Mouse (Mus musculus): ENCODE results near the gene Hspg2. TPM values are rescaled to one million over a fixed set of nuclear protein-coding genes. Genes with fewer than 3 reads are reported as not detected.

The Hspg2 gene
- total and polyA plus RNA-seq, 3 experiments = 0.05 TPM; not detected in 2

GRCm38 (mm10) chr4:137470701-137471317 is 2.2 kb downstream of the Hspg2 start:
- no peaks in the 10 kb centered on the region for H3K36me3 ChIP-seq (replicated peaks)
- no peaks in the 10 kb centered on the region for H3K4me1 ChIP-seq (ENCODE audit: insufficient read depth, low read depth, low read length)
- H3K27me3 ChIP-seq (ENCODE audit: insufficient read depth, low read length) = peaks cover 7% of the 10 kb centered on the region; the same call in 1 of the 2 replicates
- DNase-seq (ENCODE audit: low spot score) = no peak
- ATAC-seq (ENCODE audit: extremely low read depth, insufficient number of reproducible peaks, low FRiP score, poor library complexity, severe bottlenecking) = no peak
- no peak for TF ChIP-seq TAL1 (conservative IDR thresholded peaks at IDR 0.05; ENCODE audit: low read depth, low read length)
- no peak for TF ChIP-seq POLR2AphosphoS5 (IDR thresholded peaks at IDR 0.05; ENCODE audit: insufficient replicate concordance, low read depth, low read length)
- no peak for TF ChIP-seq GATA1 (IDR thresholded peaks at IDR 0.05; ENCODE audit: borderline replicate concordance, low read length)
- TF ChIP-seq CTCF (IDR thresholded peaks at IDR 0.05; ENCODE audit: low read depth, low read length) = no peak
- TF ChIP-seq GATA2 (IDR thresholded peaks at IDR 0.05; ENCODE audit: borderline replicate concordance, low read depth, low read length) = no peak
- no peak overlapping the region for H3K4me3 ChIP-seq (ENCODE audit: low read depth, low read length)
- H3K9me3 ChIP-seq (replicated peaks) = no peaks in the 10 kb centered on the region

GRCm38 (mm10) chr4:137471326-137471725 is 2.8 kb downstream of the Hspg2 start:
- Histone ChIP-seq H3K27me3 (ENCODE audit: insufficient read depth, low read length) (peaks cover 5% of the 10 kb centered on the region; the same call in 1 of the 2 replicates), H3K36me3 (replicated peaks) (no peaks in the 10 kb centered on the region), H3K9me3 (replicated peaks) (no peaks in the 10 kb centered on the region), H3K4me1 (ENCODE audit: insufficient read depth, low read depth, low read length) (no peaks in the 10 kb centered on the region), H3K4me3 (ENCODE audit: low read depth, low read length) (no peak overlapping the region)
- DNase-seq (ENCODE audit: low spot score) = no peak
- no peak for ATAC-seq (ENCODE audit: extremely low read depth, insufficient number of reproducible peaks, low FRiP score, poor library complexity, severe bottlenecking)
- TF ChIP-seq TAL1 (conservative IDR thresholded peaks at IDR 0.05; ENCODE audit: low read depth, low read length) (no peak), GATA2 (IDR thresholded peaks at IDR 0.05; ENCODE audit: borderline replicate concordance, low read depth, low read length) (no peak)

GRCm38 (mm10) chr4:137473240-137473639 is 4.7 kb downstream of the Hspg2 start:
- Histone ChIP-seq H3K4me1 (ENCODE audit: insufficient read depth, low read depth, low read length) (no peaks in the 10 kb centered on the region), H3K4me3 (ENCODE audit: low read depth, low read length) (no peak overlapping the region), H3K9me3 (replicated peaks) (no peaks in the 10 kb centered on the region), H3K36me3 (replicated peaks) (no peaks in the 10 kb centered on the region), H3K27me3 (ENCODE audit: insufficient read depth, low read length) (peaks cover 7% of the 10 kb centered on the region; the same call in 1 of the 2 replicates)
- ATAC-seq (ENCODE audit: extremely low read depth, insufficient number of reproducible peaks, low FRiP score, poor library complexity, severe bottlenecking) = no peak
- no peak for DNase-seq (ENCODE audit: low spot score)
- no peak for TF ChIP-seq GATA1 (IDR thresholded peaks at IDR 0.05; ENCODE audit: borderline replicate concordance, low read length)
- no peak for TF ChIP-seq GATA2 (IDR thresholded peaks at IDR 0.05; ENCODE audit: borderline replicate concordance, low read depth, low read length)
- no peak for TF ChIP-seq POLR2AphosphoS5 (IDR thresholded peaks at IDR 0.05; ENCODE audit: insufficient replicate concordance, low read depth, low read length)
- no peak for TF ChIP-seq CTCF (IDR thresholded peaks at IDR 0.05; ENCODE audit: low read depth, low read length)
- no peak for TF ChIP-seq TAL1 (conservative IDR thresholded peaks at IDR 0.05; ENCODE audit: low read depth, low read length)

GRCm38 (mm10) chr4:137473701-137474388 is 5.3 kb downstream of the Hspg2 start:
- no peaks in the 10 kb centered on the region for H3K9me3 ChIP-seq (replicated peaks)
- H3K36me3 ChIP-seq (replicated peaks) = no peaks in the 10 kb centered on the region
- no peaks in the 10 kb centered on the region for H3K4me1 ChIP-seq (ENCODE audit: insufficient read depth, low read depth, low read length)
- no peak overlapping the region for H3K4me3 ChIP-seq (ENCODE audit: low read depth, low read length)
- no peak for TF ChIP-seq POLR2AphosphoS5 (IDR thresholded peaks at IDR 0.05; ENCODE audit: insufficient replicate concordance, low read depth, low read length)
- TF ChIP-seq TAL1 (conservative IDR thresholded peaks at IDR 0.05; ENCODE audit: low read depth, low read length) = no peak
- TF ChIP-seq CTCF (IDR thresholded peaks at IDR 0.05; ENCODE audit: low read depth, low read length) = no peak
- TF ChIP-seq GATA1 (IDR thresholded peaks at IDR 0.05; ENCODE audit: borderline replicate concordance, low read length) = no peak
- TF ChIP-seq GATA2 (IDR thresholded peaks at IDR 0.05; ENCODE audit: borderline replicate concordance, low read depth, low read length) = no peak
- ATAC-seq (ENCODE audit: extremely low read depth, insufficient number of reproducible peaks, low FRiP score, poor library complexity, severe bottlenecking) (no peak), DNase-seq (ENCODE audit: low spot score) (no peak)
- H3K27me3 ChIP-seq (ENCODE audit: insufficient read depth, low read length) = peaks cover 7% of the 10 kb centered on the region; the same call in 1 of the 2 replicates

GRCm38 (mm10) chr4:137474694-137475093 is 6.1 kb downstream of the Hspg2 start:
- peaks cover 7% of the 10 kb centered on the region; the same call in 1 of the 2 replicates for H3K27me3 ChIP-seq (ENCODE audit: insufficient read depth, low read length)
- H3K9me3 ChIP-seq (replicated peaks) = no peaks in the 10 kb centered on the region
- no peaks in the 10 kb centered on the region for H3K36me3 ChIP-seq (replicated peaks)
- DNase-seq (ENCODE audit: low spot score) = no peak
- H3K4me3 ChIP-seq (ENCODE audit: low read depth, low read length) = no peak overlapping the region
- no peaks in the 10 kb centered on the region for H3K4me1 ChIP-seq (ENCODE audit: insufficient read depth, low read depth, low read length)
- no peak for ATAC-seq (ENCODE audit: extremely low read depth, insufficient number of reproducible peaks, low FRiP score, poor library complexity, severe bottlenecking)
- TF ChIP-seq GATA2 (IDR thresholded peaks at IDR 0.05; ENCODE audit: borderline replicate concordance, low read depth, low read length) (no peak), TAL1 (conservative IDR thresholded peaks at IDR 0.05; ENCODE audit: low read depth, low read length) (no peak), POLR2AphosphoS5 (IDR thresholded peaks at IDR 0.05; ENCODE audit: insufficient replicate concordance, low read depth, low read length) (no peak)

GRCm38 (mm10) chr4:137475271-137476050 is 6.9 kb downstream of the Hspg2 start:
- TF ChIP-seq TAL1 (conservative IDR thresholded peaks at IDR 0.05; ENCODE audit: low read depth, low read length) (no peak), POLR2AphosphoS5 (IDR thresholded peaks at IDR 0.05; ENCODE audit: insufficient replicate concordance, low read depth, low read length) (no peak), GATA1 (IDR thresholded peaks at IDR 0.05; ENCODE audit: borderline replicate concordance, low read length) (no peak), CTCF (IDR thresholded peaks at IDR 0.05; ENCODE audit: low read depth, low read length) (no peak), GATA2 (IDR thresholded peaks at IDR 0.05; ENCODE audit: borderline replicate concordance, low read depth, low read length) (no peak)
- ATAC-seq (ENCODE audit: extremely low read depth, insufficient number of reproducible peaks, low FRiP score, poor library complexity, severe bottlenecking) (no peak), DNase-seq (ENCODE audit: low spot score) (no peak)
- Histone ChIP-seq H3K4me1 (ENCODE audit: insufficient read depth, low read depth, low read length) (no peaks in the 10 kb centered on the region), H3K9me3 (replicated peaks) (no peaks in the 10 kb centered on the region), H3K4me3 (ENCODE audit: low read depth, low read length) (no peak overlapping the region), H3K36me3 (replicated peaks) (no peaks in the 10 kb centered on the region), H3K27me3 (ENCODE audit: insufficient read depth, low read length) (peaks cover 7% of the 10 kb centered on the region; the same call in 1 of the 2 replicates)
